Mouse (Mus musculus): ENCODE measurements around the gene Gps2.
A peak's percentile ranks its signal among the peaks of the same experiment; 100 is the strongest.

Gene Gps2

DNA sequence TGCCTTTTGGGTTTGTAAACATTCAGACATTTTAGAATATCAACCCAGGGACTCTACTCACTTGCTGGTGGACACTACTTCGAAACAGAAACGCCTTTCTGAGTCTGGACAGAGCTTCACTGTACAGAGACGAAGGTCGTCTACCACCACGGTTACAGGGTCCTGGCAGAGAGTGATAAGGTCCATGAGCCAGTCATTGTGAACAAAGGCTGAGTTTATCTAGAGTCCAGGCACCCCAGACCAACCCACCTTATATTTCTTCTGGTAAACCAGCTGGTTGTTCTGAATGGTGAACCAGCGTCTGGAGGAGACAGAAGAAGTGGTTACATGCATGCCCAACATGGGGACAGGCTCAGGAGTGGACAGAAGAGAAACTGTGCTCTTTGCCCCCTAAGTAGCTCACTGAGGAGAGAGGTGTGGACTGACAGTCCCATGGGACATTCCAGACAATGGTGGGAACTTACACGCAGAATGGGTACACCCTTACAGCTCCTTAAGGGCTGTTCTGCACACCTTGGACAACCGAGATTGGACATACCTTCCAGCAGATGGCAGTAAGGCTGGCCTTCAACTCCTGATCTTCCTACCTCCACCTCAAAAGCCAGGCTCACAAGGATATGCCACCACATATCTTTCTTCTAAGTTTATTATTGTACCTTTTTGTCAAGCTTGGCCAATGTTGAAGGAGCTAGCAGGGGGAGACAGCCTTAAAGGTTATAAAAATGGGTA lies 26.6 kb upstream of the Gps2 start:
- DNase-seq (ENCODE audit: low spot score): no peak

- no peak for DNase-seq (ENCODE audit: low spot score)
Observed at GRCm38 (mm10) chr11:69891482-69891881, 22.2 kb upstream of the Gps2 start.

DNA sequence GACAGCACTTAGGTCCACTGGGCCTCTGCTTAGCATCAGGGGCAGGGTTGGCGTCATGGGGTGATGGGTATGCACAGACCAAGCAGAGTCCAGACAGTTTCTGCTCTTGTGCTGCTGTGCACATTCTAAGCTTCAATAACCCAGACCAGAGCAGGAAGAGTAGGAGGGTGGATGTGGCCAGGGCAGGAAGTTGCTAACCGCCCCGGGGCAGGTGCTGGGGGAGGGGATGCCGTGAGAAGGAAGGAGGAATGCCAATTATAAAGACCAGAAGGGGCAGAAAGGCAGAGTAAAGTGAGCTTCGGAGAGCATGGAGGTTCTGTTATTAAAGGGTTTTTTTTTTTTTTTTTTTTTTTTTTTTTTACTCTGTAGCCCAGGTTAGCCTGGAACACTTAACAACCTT lies 19.0 kb upstream of the Gps2 start:
- peak; percentile 50 for DNase-seq (ENCODE audit: low spot score)

GRCm38 (mm10) chr11:69895291-69895690 lies 18.4 kb upstream of the Gps2 start, which contains the start of gene Acap1:
TSS of gene Acap1 (minus strand) at chr11:69895539.
- no peak for DNase-seq (ENCODE audit: low spot score)

- DNase-seq (ENCODE audit: low spot score): no peak
Observed at GRCm38 (mm10) chr11:69899870-69900269, 13.8 kb upstream of the Gps2 start.

DNA sequence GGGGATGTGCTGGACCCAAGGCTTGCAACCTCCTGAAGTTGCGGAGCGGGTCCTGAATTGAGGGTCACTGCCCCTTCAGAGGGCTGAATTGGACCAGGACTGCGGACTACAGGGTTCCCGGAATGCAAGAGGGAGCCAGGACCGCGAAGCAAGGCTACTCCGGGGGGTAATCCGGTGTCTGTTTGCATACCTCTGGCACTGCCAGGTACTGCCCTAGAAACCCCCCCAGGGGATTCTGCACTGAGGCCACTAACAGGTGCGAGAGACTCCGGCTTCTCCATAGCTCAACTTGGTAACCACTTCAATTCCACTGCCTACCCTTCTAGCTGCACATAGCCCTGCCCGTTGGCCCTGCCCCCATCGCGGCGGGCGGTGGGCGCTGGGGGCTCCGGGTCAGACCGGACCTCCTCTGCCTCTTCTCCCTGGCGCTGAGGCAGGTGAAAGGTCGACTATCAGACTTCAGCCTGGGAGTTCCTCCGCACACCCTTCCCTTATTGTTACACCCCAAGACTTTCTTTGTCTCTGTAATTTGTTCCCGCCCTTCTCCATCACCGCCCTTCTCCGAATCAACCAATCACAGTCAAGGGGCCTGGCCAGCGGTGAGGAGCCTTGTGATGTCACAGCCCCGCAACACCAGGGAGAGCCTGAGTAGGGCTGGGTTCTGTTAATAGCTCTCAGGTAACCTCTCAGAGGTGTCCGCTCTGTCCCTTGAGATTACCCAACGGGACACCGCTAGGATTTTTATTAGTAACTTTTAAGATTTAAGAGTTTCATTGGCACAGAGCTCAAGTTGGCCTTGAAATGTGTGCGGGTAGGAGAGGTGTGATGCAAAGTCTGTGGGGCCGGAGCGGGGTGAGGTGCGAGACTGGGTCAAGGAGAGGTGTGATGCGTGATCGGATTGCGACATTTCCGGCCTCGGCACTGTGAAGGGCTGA lies 12.9 kb upstream of the Gps2 start, which contains the start of the genes 2810408A11Rik and Neurl4:
2810408A11Rik (minus strand) TSS at position 517 of the 935 bp plus-strand sequence.
Neurl4 (plus strand) TSS at position 602 of the 935 bp plus-strand sequence.
- peak; percentile 91 for DNase-seq (ENCODE audit: low spot score)

GRCm38 (mm10) chr11:69901406-69901846 lies 12.3 kb upstream of the Gps2 start:
- DNase-seq (ENCODE audit: low spot score): peak; percentile 94

GRCm38 (mm10) chr11:69901993-69902392 lies 11.7 kb upstream of the Gps2 start:
- DNase-seq (ENCODE audit: low spot score): peak; percentile 35

DNA sequence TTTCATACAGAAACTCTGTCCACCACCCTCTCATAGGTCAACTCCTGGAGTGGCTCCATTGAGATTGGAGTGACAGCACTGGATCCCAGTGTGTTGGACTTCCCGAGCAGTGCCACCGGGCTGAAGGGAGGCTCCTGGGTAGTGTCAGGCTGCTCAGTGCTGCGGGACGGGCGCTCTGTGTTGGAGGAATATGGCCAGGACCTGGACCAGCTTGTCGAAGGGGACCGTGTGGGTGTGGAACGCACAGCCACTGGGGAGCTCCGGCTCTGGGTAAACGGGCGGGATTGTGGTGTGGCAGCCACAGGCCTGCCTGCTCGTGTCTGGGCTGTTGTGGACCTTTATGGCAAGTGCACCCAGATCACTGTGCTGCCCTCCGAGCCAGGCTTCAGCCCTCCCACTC lies 10.7 kb upstream of the Gps2 start:
- no peak for DNase-seq (ENCODE audit: low spot score)

DNA sequence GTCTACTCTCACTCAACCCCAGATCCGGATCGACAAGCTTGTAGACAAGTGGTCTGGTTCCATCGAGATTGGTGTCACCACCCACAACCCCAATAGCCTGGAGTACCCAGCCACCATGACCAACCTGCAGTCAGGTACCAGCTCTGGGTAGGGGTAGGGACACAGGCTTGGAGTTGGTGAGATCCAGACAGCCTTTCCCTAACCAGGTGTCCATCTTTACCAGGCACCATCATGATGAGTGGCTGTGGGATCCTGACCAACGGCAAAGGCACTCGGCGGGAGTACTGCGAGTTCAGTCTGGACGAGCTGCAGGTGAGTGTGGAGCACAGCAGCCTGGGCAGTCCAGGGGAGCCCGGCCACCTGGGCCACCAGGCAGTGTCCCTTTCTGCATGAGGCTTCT lies 9.4 kb upstream of the Gps2 start:
- DNase-seq (ENCODE audit: low spot score): no peak

DNA sequence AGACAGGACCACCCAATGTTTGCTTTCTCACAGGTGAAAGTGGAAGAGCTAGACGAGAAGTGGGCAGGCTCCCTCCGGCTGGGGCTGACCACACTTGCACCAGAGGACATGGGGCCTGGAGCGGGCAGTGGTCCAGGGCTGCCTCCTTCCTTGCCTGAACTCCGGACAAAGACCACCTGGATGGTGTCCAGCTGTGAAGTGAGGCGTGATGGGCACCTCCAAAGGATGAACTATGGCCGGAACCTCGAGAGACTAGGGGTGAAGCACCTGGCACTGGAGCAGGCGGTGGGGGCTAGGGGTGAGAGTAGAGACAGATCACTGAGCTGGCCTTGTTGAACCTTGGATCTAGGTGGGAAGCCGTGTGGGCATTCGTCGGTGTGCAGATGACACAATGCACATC lies 5.0 kb upstream of the Gps2 start:
- DNase-seq (ENCODE audit: low spot score): no peak

DNA sequence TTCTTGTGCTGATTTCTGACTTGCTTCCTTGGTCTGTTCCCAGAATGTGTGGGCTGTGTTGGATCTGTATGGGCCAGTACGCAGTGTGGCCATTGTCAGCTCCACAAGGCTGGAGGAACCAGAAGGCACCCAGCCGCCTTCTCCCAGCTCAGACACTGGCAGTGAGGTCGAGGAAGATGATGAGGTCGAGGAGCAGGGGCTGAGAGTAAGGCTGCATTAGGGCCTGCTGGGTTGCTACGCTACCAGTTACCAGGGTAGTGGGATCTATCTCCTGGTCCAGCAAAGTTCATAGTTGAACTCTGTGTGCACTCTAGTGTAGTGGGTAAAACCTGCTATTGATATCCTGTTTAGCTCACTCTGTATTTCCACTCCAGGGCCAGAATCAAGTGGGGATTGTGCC lies 4.5 kb upstream of the Gps2 start:
- no peak for DNase-seq (ENCODE audit: low spot score)

- no peak for DNase-seq (ENCODE audit: low spot score)
Observed at GRCm38 (mm10) chr11:69910177-69910576, 3.5 kb upstream of the Gps2 start.

DNA sequence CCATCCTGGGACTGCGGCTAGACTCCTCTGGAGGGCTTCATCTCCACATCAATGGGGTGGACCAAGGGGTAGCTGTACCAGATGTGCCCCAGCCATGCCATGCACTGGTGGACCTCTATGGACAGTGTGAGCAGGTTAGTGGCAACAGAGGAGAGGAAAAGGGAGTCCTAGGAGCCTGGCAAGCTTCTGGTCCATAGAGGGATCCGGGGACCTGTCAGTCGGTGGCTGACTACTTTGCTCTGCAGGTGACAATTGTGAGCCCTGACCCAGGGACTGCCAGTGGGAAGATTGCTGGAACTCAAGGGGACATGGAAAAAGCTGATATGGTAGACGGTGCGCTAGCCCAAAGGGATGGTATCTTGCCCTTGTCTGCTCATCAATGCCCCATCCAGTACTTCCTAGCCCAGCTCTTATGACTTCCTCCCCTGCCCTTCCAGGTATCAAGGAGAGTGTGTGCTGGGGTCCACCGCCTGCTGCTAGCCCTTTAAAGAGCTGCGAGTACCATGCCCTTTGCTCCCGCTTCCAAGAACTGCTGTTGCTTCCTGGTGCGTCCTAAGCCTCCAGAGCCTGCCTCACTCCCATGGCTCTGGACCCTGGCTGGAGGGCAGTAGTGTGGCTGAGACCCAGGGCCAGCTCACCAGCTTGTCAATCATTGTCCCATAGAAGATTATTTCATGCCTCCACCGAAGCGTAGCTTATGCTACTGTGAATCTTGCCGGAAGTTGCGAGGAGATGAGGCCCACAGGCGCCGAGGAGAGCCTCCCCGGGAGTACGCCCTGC lies 2.7 kb upstream of the Gps2 start:
- DNase-seq (ENCODE audit: low spot score): no peak

GRCm38 (mm10) chr11:69911701-69912100 lies 2.0 kb upstream of the Gps2 start:
- DNase-seq (ENCODE audit: low spot score): no peak

DNA sequence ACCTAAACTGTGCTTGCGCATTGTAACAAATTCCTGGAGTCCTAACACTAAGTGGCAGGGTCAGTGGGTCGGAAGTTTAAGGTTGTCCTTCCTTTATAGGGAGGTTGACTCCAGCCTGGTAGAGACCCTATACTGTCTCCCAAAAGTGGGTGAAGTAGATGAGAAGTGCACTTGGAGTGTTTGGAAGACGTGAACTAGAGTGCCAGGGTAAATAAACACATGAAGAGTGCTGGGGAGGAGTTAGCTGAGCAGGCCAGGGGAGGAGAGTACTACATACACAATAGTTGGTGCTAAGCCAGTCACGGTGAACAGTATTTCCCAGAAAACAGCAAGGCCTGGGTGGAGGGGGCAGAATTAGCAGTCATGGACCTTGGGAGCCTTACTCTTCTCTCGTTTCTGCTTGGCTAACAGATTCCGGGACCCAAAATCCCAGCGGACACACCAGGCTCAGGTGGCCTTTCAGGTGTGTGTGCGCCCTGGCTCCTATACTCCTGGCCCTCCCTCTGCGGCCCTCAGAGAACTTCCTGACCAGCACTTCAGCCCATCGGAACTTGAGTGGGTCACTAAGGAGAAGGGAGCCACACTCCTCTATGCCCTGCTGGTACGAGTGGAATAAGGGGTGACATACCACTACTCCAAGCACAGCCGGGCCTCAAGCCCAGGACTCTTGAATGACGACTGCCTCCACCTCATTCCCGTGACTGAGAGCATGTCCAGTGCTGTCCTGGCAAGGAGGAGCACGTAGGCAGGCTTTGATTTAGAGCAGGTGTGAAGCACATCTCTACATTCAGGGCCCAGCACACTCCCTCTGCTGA lies 765 bp upstream of the Gps2 start:
- DNase-seq (ENCODE audit: low spot score): no peak

GRCm38 (mm10) chr11:69914372-69914764 lies 680 bp downstream of the Gps2 start:
- DNase-seq (ENCODE audit: low spot score): no peak

DNA sequence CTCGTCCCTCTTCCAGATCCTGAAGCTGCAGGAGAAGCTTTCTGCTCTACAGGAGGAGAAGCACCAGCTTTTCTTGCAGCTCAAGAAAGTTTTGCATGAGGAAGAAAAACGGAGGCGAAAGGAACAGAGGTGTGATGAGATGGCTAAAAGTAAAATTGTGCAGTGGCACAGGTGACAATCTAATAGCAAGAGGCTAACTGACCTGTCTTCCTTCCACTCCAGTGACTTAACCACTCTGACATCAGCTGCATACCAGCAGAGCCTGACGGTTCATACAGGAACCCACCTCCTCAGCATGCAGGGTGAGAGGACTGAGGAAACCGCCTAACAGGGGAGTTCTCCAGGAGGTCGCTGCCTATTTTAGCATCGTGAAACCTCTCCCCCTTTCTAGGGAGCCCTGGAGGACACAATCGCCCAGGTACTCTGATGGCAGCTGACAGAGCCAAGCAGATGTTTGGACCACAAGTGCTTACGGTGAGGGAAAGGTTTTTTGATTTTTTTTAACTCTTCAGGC lies 1.3 kb downstream of the Gps2 start:
- no peak for DNase-seq (ENCODE audit: low spot score)

DNA sequence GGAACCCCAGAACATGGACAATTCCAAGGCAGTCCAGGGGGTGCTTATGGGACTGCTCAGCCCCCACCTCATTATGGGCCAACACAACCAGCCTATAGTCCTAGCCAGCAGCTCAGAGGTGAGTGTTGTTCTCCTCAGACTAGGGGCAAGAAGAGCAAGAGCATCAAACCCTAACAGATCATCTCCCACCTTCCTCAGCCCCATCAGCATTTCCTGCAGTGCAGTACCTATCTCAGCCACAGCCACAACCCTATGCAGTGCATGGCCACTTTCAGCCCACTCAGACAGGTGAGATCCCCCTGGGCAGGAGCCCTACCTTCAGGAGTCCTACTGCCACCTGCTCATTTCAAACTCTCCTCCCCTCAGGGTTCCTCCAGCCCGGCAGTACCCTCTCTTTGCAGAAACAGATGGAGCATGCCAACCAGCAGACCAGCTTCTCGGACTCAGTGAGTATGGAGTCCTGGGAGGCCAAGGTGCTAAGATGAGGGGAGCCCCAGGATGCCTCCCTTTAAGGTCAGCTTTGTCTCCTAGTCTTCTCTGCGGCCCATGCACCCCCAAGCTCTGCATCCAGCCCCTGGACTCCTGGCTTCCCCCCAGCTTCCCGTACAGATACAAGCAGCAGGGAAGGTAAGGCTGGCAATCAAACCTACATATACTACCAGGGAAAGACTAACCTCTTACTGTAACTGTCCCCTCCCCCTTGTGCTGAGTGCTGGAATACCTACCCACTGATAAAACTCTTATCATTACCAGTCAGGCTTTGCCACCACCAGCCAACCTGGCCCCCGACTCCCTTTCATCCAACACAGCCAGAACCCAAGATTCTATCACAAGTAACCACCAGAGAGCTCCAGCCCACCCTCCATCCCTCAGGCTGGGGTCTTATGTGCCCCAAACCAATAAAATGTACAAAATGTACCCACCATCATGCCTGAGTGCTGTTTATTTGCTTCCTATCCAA lies 2.3 kb downstream of the Gps2 start:
- DNase-seq (ENCODE audit: low spot score): no peak
